Mouse (Mus musculus) intestine, postnatal 0 days (tissue): ENCODE measurements around the gene A930033H14Rik. TPM values are rescaled to one million over a fixed set of nuclear protein-coding genes. Genes with fewer than 3 reads are reported as not detected.

Experiments used
- ATAC-seq: fragments of 200-750 bp; cut with Nextera tagmentation; 2 replicates; pipeline ENCODE4 v1.8.0; 2017; ENCODE audit warnings: mild to moderate bottlenecking, moderate TSS enrichment, moderate library complexity
- H3K27ac ChIP-seq: fragments of 300-500 bp; sonication (generic); 2 replicates; pipeline ENCODE4 v1.5.1; 2014; ENCODE audit warnings: mild to moderate bottlenecking, low read depth, low read length, moderate library complexity
- H3K27me3 ChIP-seq: fragments of 300-500 bp; sonication (generic); replicated peaks from 2 replicates; pipeline ENCODE4 v1.6.1; 2014; ENCODE audit warnings: low read length, mixed read lengths; ENCODE audit not compliant: control insufficient read depth, insufficient read depth
- H3K36me3 ChIP-seq: fragments of 300-500 bp; sonication (generic); 2 replicates; pipeline ENCODE4 v1.6.1; 2014; ENCODE audit warnings: mild to moderate bottlenecking, moderate library complexity; ENCODE audit not compliant: control insufficient read depth, insufficient read depth
- H3K4me1 ChIP-seq: fragments of 300-500 bp; sonication (generic); replicated peaks from 2 replicates; pipeline ENCODE4 v1.6.1; 2014; ENCODE audit warnings: antibody characterized with exemption, low read length, mixed read lengths; ENCODE audit not compliant: control insufficient read depth, insufficient read depth
- H3K4me2 ChIP-seq: fragments of 300-500 bp; sonication (generic); replicated peaks from 2 replicates; pipeline ENCODE4 v1.6.1; 2014; ENCODE audit warnings: low read depth, mild to moderate bottlenecking, moderate library complexity
- H3K4me3 ChIP-seq: fragments of 300-500 bp; sonication (generic); 2 replicates; pipeline ENCODE4 v1.5.1; 2014; ENCODE audit warnings: low read depth, low read length
- H3K9ac ChIP-seq: fragments of 300-500 bp; sonication (generic); 2 replicates; pipeline ENCODE4 v1.6.1; 2014; ENCODE audit warnings: mild to moderate bottlenecking, low read depth, low read length
- H3K9me3 ChIP-seq: fragments of 300-500 bp; sonication (generic); 2 replicates; pipeline ENCODE4 v1.6.1; 2016; ENCODE audit warnings: mixed run types; ENCODE audit not compliant: control insufficient read depth
- CTCF ChIP-seq: sonication (generic); IDR thresholded peaks from 2 replicates; pipeline ENCODE4 v1.5.1; 2016; ENCODE audit warnings: low read depth, mild to moderate bottlenecking, control low read depth, antibody characterized with exemption, moderate library complexity
- WGBS: fragments of 180-500 bp; shearing (Covaris S2); extraction: QIAGEN DNeasy Blood & Tissue Kit; methylation state at CpG from one replicate; pipeline ENCODE4 v1.1.7; 2014; 5-methylcytosine and 5-hydroxymethylcytosine counted together
- polyA plus RNA-seq: library from polyadenylated mRNA; unstranded; fragments of >200 nt; fragmentation: Nextera tagmentation; extraction: Ambion mirVana; gene quantifications from 2 replicates; pipeline ENCODE4 v1.2.1, GENCODE M21; 2015

A930033H14Rik gene
- polyA plus RNA-seq, 1 experiment from 2014 or later, result 1.0 TPM

- H3K4me3 ChIP-seq, result no peak overlapping the region
- ATAC-seq, result no peak
- no peaks in the 10 kb centered on the region for H3K36me3 ChIP-seq
- no peaks in the 10 kb centered on the region for H3K4me1 ChIP-seq
- 85% methylated on average over 4 of the region's 4 CpGs for WGBS
- H3K4me2 ChIP-seq, result no peak overlapping the region
- no peak for TF ChIP-seq CTCF
- no peak overlapping the region for H3K9ac ChIP-seq
- H3K27ac ChIP-seq, result no peak overlapping the region
- H3K9me3 ChIP-seq, result no peaks in the 10 kb centered on the region
- H3K27me3 ChIP-seq, result no peaks in the 10 kb centered on the region
These were observed 28.0 kb downstream of the A930033H14Rik start for GRCm38 (mm10) chr10:69184903-69185302.

DNA sequence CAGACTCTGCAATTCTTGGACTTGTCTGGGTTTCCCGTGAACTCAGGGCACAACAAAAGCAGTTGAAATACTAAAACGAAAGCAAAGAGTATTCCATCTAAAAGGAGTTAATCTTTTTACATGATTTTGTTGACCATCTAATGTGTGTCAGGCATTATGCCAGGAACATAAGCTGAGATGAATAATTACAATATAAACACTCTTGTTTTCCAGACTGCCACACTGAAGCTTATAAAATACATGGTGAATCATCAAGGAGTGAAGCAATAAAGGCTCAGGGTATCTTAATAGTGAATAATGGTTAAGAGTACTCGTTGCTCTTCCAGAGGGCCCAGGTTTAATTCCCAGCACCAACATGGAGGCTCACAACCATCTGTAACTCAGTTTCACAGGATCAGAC, 31.9 kb downstream of the A930033H14Rik start:
- no peak overlapping the region for H3K4me3 ChIP-seq
- H3K9ac ChIP-seq, result no peak overlapping the region
- no peaks in the 10 kb centered on the region for H3K36me3 ChIP-seq
- no peaks in the 10 kb centered on the region for H3K27me3 ChIP-seq
- H3K9me3 ChIP-seq, result no peaks in the 10 kb centered on the region
- no peak overlapping the region for H3K27ac ChIP-seq
- no peaks in the 10 kb centered on the region for H3K4me1 ChIP-seq
- no peak for ATAC-seq
- H3K4me2 ChIP-seq, result no peak overlapping the region
- WGBS, result 42% methylated on average over 3 of the region's 3 CpGs
- no peak for TF ChIP-seq CTCF

DNA sequence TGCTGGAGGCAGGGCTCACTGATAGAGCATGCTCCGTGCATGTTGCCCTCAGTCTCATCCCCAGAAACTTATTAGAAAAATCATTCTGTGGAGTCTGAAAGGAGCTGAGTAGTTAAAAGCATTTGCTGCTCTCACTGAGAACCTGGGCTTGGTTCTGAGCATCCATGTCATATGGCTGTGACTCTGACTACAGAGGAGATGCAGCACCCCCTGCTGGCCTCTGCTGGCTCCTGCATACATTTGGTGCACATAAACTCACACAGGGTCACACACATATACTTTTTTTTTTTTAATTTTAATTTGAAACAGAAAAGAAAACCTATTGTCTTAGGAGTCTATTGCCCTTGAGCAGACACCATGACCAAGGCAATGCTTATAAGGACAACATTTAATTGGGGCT, 33.6 kb downstream of the A930033H14Rik start:
- WGBS, result 94% methylated on average over 1 of the region's 1 CpGs
- Histone ChIP-seq H3K27ac (no peak overlapping the region), H3K9ac (no peak overlapping the region), H3K4me2 (no peak overlapping the region), H3K36me3 (no peaks in the 10 kb centered on the region), H3K4me3 (no peak overlapping the region), H3K27me3 (no peaks in the 10 kb centered on the region), H3K4me1 (no peaks in the 10 kb centered on the region), H3K9me3 (no peaks in the 10 kb centered on the region)
- ATAC-seq, result no peak
- peak; percentile 14; the same call in 1 of the 2 replicates for TF ChIP-seq CTCF

DNA sequence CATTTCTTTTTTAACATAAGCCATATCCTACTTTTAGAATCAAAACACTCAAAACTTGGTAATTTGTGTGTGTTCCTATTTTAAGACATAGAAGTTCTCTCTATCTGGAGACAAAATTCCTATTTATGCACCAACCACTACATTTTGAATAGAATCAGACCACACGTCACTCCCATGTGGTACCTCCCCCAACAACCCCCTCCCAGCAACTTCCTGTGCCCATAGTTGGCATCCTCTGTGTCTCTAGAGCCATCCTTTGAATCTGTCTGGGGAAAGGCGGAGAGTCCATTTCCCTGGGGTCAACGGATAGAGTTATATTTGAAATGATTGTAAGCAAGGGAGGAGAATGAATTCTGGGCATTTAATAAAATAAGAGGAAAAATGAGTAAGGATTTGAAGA, 36.8 kb downstream of the A930033H14Rik start:
- H3K9ac ChIP-seq, result no peak overlapping the region
- H3K36me3 ChIP-seq, result no peaks in the 10 kb centered on the region
- no peak overlapping the region for H3K27ac ChIP-seq
- 80% methylated on average over 3 of the region's 3 CpGs for WGBS
- no peak for ATAC-seq
- no peaks in the 10 kb centered on the region for H3K9me3 ChIP-seq
- no peaks in the 10 kb centered on the region for H3K27me3 ChIP-seq
- H3K4me3 ChIP-seq, result no peak overlapping the region
- no peaks in the 10 kb centered on the region for H3K4me1 ChIP-seq
- no peak overlapping the region for H3K4me2 ChIP-seq
- no peak for TF ChIP-seq CTCF

DNA sequence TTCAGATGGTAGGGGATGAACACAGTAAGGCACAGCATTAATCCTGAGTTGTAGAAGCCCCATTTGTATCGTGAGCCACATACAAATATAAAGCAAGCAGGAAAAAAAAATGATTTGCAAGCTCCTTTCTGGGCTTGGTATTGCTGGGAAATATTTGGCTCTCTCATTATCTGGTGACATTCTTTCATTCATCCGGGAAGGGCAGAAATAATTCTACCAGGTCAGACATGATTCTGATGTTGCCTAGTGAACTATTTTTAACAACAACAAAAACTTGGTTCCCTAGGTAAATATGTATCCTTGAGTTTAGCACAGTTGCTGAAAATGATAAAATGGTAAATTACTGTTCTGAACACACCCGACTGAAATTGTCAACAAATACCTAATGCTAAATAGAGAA, 40.5 kb downstream of the A930033H14Rik start:
- H3K27me3 ChIP-seq, result no peaks in the 10 kb centered on the region
- ATAC-seq, result no peak
- H3K27ac ChIP-seq, result no peak overlapping the region
- H3K4me1 ChIP-seq, result 0 out of 2 replicates have a peak, but pooled peaks cover 2% of the 10 kb centered on the region
- H3K9me3 ChIP-seq, result no peaks in the 10 kb centered on the region
- no peak overlapping the region for H3K4me3 ChIP-seq
- H3K9ac ChIP-seq, result no peak overlapping the region
- H3K4me2 ChIP-seq, result no peak overlapping the region
- no peak for TF ChIP-seq CTCF
- H3K36me3 ChIP-seq, result no peaks in the 10 kb centered on the region
- 67% methylated on average over 3 of the region's 3 CpGs for whole genome bisulfite sequencing

- no peak overlapping the region for H3K9ac ChIP-seq
- 0 out of 2 replicates have a peak, but pooled peaks cover 2% of the 10 kb centered on the region for H3K4me1 ChIP-seq
- H3K27me3 ChIP-seq, result no peaks in the 10 kb centered on the region
- no peak for TF ChIP-seq CTCF
- H3K27ac ChIP-seq, result no peak overlapping the region
- H3K9me3 ChIP-seq, result no peaks in the 10 kb centered on the region
- H3K4me3 ChIP-seq, result no peak overlapping the region
- ATAC-seq, result no peak
- H3K36me3 ChIP-seq, result no peaks in the 10 kb centered on the region
- no peak overlapping the region for H3K4me2 ChIP-seq
- WGBS, result 82% methylated on average over 12 of the region's 12 CpGs
These were observed 46.4 kb downstream of the A930033H14Rik start for GRCm38 (mm10) chr10:69166514-69166913.

- TF ChIP-seq CTCF, result no peak
- Histone ChIP-seq H3K27ac (no peak overlapping the region), H3K27me3 (no peaks in the 10 kb centered on the region), H3K4me1 (0 out of 2 replicates have a peak, but pooled peaks cover 2% of the 10 kb centered on the region), H3K9ac (no peak overlapping the region), H3K4me3 (no peak overlapping the region), H3K9me3 (no peaks in the 10 kb centered on the region), H3K4me2 (no peak overlapping the region), H3K36me3 (no peaks in the 10 kb centered on the region)
- 39% methylated on average over 3 of the region's 3 CpGs for WGBS
- ATAC-seq, result peak; percentile 45; the same call in 1 of the 2 replicates
These were observed 47.1 kb downstream of the A930033H14Rik start for GRCm38 (mm10) chr10:69165847-69166246.
